Mouse (Mus musculus): ENCODE results near the gene Safb2. TPM values are rescaled to one million over a fixed set of nuclear protein-coding genes. Genes with fewer than 3 reads are reported as not detected.

Safb2 gene
- polyA plus RNA-seq, 1 experiment from 2014 or later = 83.6 TPM

DNA sequence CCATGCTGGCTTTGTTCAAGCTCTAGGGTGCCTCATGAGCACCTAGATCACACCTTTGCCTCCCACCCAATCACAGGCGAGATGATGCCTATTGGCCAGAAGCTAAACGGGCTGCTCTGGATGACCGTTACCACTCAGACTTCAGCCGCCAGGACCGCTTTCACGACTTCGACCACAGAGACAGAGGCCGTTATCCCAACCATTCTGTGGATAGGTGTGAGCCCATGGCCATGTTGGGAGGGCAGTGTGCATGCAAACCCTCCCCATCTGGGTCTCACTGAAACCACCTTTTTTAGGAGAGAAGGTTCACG, 19.6 kb upstream of the Safb2 start:
- no peak overlapping the region for H3K27ac ChIP-seq
- no peaks in the 10 kb centered on the region for H3K9me3 ChIP-seq
- 91% methylated on average over 9 of the region's 9 CpGs for WGBS
- H3K4me1 ChIP-seq (replicated peaks) = peaks cover 12% of the 10 kb centered on the region
- H3K27me3 ChIP-seq (ENCODE audit: insufficient read depth, poor library complexity, severe bottlenecking) = no peaks in the 10 kb centered on the region
- H3K4me3 ChIP-seq = no peak overlapping the region
- DNase-seq (ENCODE audit: low spot score) = no peak
- peaks cover 90% of the 10 kb centered on the region for H3K36me3 ChIP-seq

DNA sequence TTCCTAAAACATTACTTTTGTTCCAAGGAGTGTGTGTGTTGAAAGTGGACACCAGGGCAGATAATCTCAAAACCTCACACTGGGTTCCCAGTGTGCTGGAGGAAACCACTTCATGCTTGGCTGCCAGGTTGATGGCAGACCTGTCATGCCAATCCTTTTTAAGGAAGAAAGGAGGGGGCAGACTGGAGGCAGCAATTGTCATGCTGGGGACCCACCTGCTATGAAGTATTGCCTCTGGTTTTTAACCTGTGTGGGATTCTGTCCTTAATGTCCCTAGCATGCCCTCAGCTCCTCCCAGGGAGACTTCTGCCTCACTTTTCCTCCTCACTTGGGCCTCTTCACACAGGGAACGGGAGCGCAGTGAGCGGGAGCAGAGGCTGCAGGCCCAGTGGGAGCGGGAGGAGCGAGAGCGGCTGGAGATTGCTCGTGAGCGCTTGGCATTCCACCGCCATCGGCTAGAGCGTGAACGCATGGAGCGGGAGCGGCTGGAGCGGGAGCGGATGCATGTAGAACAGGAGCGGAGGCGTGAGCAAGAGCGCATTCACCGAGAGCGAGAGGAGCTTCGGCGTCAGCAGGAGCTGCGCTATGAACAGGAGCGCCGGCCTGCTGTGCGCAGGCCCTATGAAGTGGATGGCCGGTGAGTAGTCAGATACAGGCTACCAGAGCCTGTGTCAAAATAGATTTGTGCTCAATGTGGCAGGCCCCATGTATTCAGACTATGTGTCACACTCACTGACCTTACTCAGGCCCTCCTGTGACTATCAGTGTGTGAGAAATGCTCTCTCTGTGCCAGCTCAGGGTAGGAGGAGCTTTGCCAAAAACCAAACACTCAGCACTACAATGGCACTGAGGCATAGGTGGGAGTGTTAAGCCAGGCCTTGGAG, 19.0 kb upstream of the Safb2 start:
- peaks cover 90% of the 10 kb centered on the region for H3K36me3 ChIP-seq
- peaks cover 6% of the 10 kb centered on the region for H3K4me1 ChIP-seq (replicated peaks)
- H3K27ac ChIP-seq = no peak overlapping the region
- H3K9me3 ChIP-seq = no peaks in the 10 kb centered on the region
- no peak for DNase-seq (ENCODE audit: low spot score)
- no peaks in the 10 kb centered on the region for H3K27me3 ChIP-seq (ENCODE audit: insufficient read depth, poor library complexity, severe bottlenecking)
- H3K4me3 ChIP-seq = no peak overlapping the region
- WGBS = 96% methylated on average over 28 of the region's 28 CpGs

DNA sequence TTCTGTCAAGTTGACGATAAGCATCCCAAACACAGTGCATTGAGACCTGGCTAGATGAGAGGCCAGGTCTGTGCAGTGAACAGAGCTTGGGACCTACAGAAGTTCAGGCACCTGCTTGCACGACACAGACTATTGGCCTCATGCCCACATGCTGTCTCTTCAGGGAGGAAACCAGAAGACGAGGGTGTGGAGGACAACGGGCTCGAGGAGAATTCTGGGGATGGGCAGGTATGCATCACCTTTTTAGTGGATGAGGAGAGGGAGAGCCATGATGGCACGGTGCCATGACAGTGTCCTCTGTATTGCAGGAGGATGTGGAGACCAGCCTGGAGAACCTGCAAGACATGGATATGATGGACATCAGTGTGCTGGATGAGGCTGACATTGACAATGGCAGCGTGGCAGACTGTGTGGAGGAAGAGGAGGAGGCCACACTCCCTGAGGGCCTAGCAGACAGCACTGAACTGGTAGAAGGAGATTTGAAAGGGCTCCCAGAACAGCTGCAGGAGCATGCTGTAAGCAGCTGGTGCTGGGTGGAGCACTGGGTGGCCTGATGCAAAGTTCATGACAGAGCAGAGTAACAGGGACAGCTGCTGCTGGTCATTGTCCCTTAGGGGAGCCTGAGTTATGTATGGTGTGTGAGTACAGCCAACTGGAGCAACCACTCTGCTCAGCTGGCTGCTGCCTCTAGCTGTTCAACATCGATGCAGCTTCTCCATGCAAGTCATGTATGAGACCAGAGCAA, 9.3 kb upstream of the Safb2 start:
- 95% methylated on average over 8 of the region's 8 CpGs for WGBS
- no peak for DNase-seq (ENCODE audit: low spot score)
- Histone ChIP-seq H3K9me3 (no peaks in the 10 kb centered on the region), H3K4me3 (no peak overlapping the region), H3K27me3 (ENCODE audit: insufficient read depth, poor library complexity, severe bottlenecking) (no peaks in the 10 kb centered on the region), H3K27ac (no peak overlapping the region), H3K36me3 (peaks cover 96% of the 10 kb centered on the region), H3K4me1 (replicated peaks) (0 out of 2 replicates have a peak, but pooled peaks cover 2% of the 10 kb centered on the region)

DNA sequence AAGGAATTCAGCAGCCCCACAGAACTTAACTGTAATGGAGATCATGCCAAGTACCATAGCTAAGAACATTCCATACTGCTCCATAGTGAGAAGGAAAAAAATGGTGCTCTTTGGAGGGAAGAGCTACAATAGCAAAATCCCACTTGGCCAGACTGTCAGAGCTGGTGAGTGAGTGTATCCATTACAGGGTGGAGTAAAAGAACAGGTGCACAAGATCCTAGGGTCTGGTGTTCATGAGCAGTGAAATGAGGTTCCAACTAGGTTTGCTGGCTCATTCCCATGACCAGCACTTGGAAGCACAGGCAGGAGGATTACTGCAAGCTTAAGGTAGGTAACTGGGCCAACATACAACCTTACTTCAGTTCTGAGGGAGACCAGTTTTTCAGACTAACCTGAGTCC, 8.2 kb upstream of the Safb2 start:
- Histone ChIP-seq H3K27me3 (ENCODE audit: insufficient read depth, poor library complexity, severe bottlenecking) (no peaks in the 10 kb centered on the region), H3K9me3 (no peaks in the 10 kb centered on the region), H3K4me1 (replicated peaks) (peaks cover 8% of the 10 kb centered on the region), H3K36me3 (peaks cover 100% of the 10 kb centered on the region), H3K27ac (no peak overlapping the region), H3K4me3 (no peak overlapping the region)
- no peak for DNase-seq (ENCODE audit: low spot score)

DNA sequence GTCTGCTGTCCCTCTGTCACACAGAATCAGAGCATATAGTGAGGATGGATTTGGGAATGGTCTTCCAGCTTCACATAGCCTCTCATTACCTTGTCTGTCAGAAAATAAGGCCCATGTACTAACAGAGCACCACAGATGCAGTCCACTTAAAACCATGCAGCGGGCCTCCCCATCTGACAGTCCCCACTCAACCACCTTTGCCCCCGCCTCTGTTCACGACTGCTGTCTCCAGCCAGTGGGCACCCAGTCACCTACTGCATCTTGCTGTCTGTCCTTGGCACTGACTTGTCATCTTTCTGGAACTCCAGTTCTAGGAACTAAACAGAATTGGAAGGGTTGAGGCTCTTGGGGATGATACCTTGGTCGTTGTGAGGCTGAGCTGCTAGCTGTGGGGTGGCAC, 4.5 kb upstream of the Safb2 start:
- Histone ChIP-seq H3K36me3 (peaks cover 81% of the 10 kb centered on the region), H3K4me1 (replicated peaks) (peaks cover 26% of the 10 kb centered on the region), H3K27me3 (ENCODE audit: insufficient read depth, poor library complexity, severe bottlenecking) (no peaks in the 10 kb centered on the region), H3K27ac (no peak overlapping the region), H3K4me3 (no peak overlapping the region), H3K9me3 (no peaks in the 10 kb centered on the region)
- WGBS = 93% methylated on average over 4 of the region's 4 CpGs
- DNase-seq (ENCODE audit: low spot score) = no peak

DNA sequence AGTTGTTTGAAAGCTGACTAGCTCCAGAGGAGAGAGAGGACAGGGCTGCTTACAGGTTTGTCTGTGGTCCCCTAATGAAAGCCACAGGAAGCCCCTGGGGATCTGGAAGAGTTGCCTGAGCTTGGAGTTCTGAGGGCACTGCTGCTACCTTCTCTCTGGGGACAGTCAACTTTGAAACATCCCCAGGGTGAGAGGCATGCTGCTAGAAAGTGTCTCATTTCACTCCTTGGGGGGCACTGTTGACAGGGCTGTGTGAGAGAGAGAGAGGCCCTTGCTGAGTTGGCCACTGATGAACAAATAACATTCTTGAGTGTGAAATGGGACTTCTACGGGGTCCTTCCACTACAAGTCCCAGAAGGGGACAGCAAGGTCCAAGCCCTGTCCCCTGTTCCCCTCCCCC, 3.4 kb upstream of the Safb2 start:
- no peak overlapping the region for H3K4me3 ChIP-seq
- WGBS = 88% methylated on average over 1 of the region's 1 CpGs
- H3K27ac ChIP-seq = no peak overlapping the region
- no peaks in the 10 kb centered on the region for H3K9me3 ChIP-seq
- H3K27me3 ChIP-seq (ENCODE audit: insufficient read depth, poor library complexity, severe bottlenecking) = no peaks in the 10 kb centered on the region
- peaks cover 73% of the 10 kb centered on the region for H3K36me3 ChIP-seq
- DNase-seq (ENCODE audit: low spot score) = no peak
- peaks cover 37% of the 10 kb centered on the region for H3K4me1 ChIP-seq (replicated peaks)

DNA sequence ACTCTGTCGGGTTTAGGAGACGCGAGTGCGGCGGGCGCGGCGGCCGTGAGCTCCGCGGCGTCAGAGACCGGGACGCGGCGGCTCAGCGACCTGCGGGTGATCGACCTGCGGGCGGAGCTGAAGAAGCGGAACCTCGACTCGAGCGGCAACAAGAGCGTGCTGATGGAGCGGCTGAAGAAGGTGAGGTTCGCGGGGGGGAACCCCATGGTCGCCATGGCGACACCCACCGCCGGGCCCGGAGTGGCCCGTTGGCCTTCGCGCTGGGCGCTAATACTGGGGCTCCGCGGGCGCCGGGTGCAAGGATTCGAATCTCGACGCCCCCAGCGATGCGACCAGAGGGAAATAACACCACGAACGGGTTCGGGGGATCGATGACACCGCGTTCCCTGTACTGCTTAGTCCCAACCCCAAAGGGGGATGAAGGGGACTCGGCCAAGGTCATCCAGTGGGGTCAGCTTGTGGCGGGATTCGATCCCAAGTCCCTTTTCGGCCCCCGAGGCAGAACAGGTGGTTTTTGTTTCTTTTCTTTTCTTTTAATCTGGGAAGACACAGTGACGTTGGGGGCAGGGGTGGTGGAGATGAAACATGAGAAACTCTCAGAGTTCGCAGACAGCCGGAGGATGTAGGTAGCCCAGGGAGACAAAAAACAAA, 911 bp upstream of the Safb2 start:
- peaks cover 73% of the 10 kb centered on the region for H3K36me3 ChIP-seq
- H3K27ac ChIP-seq = peak overlapping the region; percentile 97
- under 1% methylated on average over 61 of the region's 61 CpGs for WGBS
- H3K27me3 ChIP-seq (ENCODE audit: insufficient read depth, poor library complexity, severe bottlenecking) = no peaks in the 10 kb centered on the region
- peaks cover 53% of the 10 kb centered on the region for H3K4me1 ChIP-seq (replicated peaks)
- peak overlapping the region; percentile 91 for H3K4me3 ChIP-seq
- DNase-seq (ENCODE audit: low spot score) = no peak
- no peaks in the 10 kb centered on the region for H3K9me3 ChIP-seq

DNA sequence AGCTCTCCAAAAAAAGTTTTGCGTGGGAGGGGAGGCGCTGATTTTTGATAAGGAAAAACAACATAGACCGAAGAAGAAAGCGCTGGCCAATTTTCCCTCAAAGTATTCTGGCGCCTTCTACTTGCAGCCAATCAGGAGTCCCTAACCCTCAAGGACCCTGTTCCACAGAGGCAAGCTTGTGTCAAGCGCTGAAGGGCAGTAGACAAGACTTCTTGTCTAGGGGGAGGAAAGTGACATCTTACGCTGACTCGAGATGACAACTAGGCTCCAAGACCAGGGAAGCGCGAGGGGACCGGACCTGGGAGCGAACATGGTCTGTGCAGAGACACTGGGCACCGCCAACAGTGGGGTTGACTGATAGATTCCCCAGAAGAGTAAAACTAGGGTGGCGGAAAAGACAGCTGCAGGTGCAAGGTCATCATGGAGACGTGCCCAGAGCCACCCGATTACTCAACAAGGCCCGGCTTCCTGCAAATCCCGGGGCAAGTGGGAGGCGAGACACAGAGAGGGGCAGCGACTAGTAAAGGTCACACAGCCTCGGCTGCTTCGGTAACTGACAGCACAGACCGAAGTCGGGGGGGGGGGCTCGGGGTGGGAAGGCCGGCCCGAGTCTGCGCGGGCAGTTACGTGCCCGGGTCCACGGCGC, 651 bp downstream of the Safb2 start:
- H3K36me3 ChIP-seq = peaks cover 73% of the 10 kb centered on the region
- 5% methylated on average over 33 of the region's 33 CpGs for WGBS

DNA sequence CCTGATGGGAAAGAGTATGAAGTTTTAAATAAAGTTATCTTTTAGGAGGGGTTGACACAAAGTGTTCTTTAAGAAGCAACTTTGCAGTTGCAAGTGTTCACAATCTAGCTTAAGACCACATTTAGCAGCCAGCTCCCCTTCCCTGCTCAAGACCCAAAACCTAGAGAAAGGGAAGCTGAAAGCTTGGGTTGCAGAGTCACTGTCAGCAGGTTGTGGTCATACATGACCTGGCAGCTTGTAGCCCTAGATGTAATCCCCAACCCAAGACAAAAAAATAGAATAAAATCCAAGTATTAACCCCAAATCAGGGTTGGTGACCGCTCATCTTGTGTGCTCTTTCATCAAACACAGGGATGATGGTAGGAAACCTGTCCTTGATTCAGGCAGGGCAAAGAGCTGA, 1.3 kb downstream of the Safb2 start:
- Histone ChIP-seq H3K27ac (peak overlapping the region; percentile 97), H3K9me3 (no peaks in the 10 kb centered on the region), H3K4me3 (peak overlapping the region; percentile 91), H3K36me3 (peaks cover 73% of the 10 kb centered on the region), H3K27me3 (ENCODE audit: insufficient read depth, poor library complexity, severe bottlenecking) (no peaks in the 10 kb centered on the region), H3K4me1 (replicated peaks) (peaks cover 50% of the 10 kb centered on the region)
- 80% methylated on average over 1 of the region's 1 CpGs for WGBS
- DNase-seq (ENCODE audit: low spot score) = no peak

More for the DNA sequence above, 651 bp downstream of the Safb2 start:
- Histone ChIP-seq H3K4me3 (peak overlapping the region; percentile 91), H3K4me1 (replicated peaks) (peaks cover 51% of the 10 kb centered on the region), H3K9me3 (no peaks in the 10 kb centered on the region), H3K27me3 (ENCODE audit: insufficient read depth, poor library complexity, severe bottlenecking) (no peaks in the 10 kb centered on the region), H3K27ac (peak overlapping the region; percentile 97)
- no peak for DNase-seq (ENCODE audit: low spot score)

DNA sequence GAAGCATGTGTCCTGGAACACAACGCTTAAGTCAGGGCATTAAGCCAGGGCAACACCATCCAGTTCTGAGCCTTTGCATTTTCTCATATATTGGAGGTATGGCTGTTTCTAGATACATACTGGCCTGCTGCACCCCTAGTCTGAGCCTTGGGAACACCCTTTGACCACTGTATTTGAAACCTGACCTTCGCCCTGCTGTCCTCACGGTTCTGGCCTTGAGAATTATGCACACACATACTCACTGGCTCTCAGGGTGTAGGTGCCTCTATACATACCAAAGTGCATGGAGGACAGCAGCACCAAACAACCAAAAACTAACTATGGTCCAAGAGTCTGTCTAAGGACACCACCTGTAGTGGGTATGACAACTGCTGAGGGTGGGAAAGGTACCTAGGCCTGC, 11.4 kb downstream of the Safb2 start:
- Histone ChIP-seq H3K9me3 (no peaks in the 10 kb centered on the region), H3K27ac (no peak overlapping the region), H3K4me3 (no peak overlapping the region), H3K27me3 (ENCODE audit: insufficient read depth, poor library complexity, severe bottlenecking) (no peaks in the 10 kb centered on the region), H3K4me1 (replicated peaks) (no peaks in the 10 kb centered on the region), H3K36me3 (peaks cover 96% of the 10 kb centered on the region)
- 94% methylated on average over 3 of the region's 3 CpGs for WGBS
- no peak for DNase-seq (ENCODE audit: low spot score)

DNA sequence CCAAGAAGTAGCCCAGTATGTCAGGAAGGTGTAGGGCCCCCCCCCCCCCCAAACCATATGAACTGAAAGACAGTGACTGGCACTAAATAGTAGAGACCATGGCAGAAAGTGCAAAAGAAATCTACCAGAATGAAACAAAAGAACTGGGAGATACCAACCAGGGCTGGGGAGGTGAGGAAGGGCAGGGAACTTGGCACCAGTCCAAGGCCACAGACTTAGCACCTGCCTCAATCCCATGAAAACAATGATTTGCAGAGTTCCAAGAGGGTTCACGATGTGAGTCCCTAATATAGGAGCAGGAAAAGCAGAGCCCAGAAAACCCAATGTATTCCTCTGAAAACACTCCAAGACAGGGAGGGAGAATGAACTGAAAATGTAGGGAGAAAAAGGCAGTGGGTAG, 12.2 kb downstream of the Safb2 start:
- WGBS = 91% methylated on average over 1 of the region's 1 CpGs
- H3K36me3 ChIP-seq = peaks cover 96% of the 10 kb centered on the region
- no peak overlapping the region for H3K4me3 ChIP-seq
- H3K9me3 ChIP-seq = no peaks in the 10 kb centered on the region
- H3K27ac ChIP-seq = no peak overlapping the region
- DNase-seq (ENCODE audit: low spot score) = no peak
- no peaks in the 10 kb centered on the region for H3K4me1 ChIP-seq (replicated peaks)
- H3K27me3 ChIP-seq (ENCODE audit: insufficient read depth, poor library complexity, severe bottlenecking) = no peaks in the 10 kb centered on the region

DNA sequence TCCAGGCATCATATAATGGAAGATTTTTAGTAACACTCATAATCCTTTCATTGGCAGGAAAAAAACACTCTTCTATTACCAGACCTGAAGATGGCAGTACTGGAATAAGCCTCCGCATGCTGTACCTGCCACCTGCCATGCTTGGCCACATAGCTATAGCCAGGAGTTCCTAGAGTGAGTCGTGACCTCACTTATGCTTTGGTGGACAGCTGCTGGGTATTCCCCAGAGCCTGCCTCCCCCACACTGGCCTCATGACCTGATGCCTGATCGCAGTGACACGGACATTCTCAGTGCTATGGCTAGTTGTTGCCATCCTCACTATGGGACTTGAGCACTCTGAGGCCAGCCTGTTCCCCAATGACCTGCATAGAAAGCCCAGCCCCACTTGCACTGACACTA, 14.1 kb downstream of the Safb2 start:
- WGBS = 89% methylated on average over 4 of the region's 4 CpGs
- no peak overlapping the region for H3K4me3 ChIP-seq
- 0 out of 2 replicates have a peak, but pooled peaks cover 2% of the 10 kb centered on the region for H3K4me1 ChIP-seq (replicated peaks)
- H3K27me3 ChIP-seq (ENCODE audit: insufficient read depth, poor library complexity, severe bottlenecking) = no peaks in the 10 kb centered on the region
- H3K27ac ChIP-seq = no peak overlapping the region
- H3K36me3 ChIP-seq = peaks cover 99% of the 10 kb centered on the region
- no peak for DNase-seq (ENCODE audit: low spot score)
- no peaks in the 10 kb centered on the region for H3K9me3 ChIP-seq

Measured in hindbrain, embryonic 10.5 days (tissue).